Mouse (Mus musculus) lung, postnatal 0 days (tissue): ENCODE data around the gene Gls. TPM values are rescaled to one million over a fixed set of nuclear protein-coding genes. Genes with fewer than 3 reads are reported as not detected.

Experiments used
- ATAC-seq: fragments of 200-750 bp; cut with Nextera tagmentation; 2 replicates; pipeline ENCODE4 v1.8.0; 2017; ENCODE audit warnings: moderate library complexity
- DNase-seq: peaks from one replicate; pipeline ENCODE4 v3.0.0-alpha.2; 2016; ENCODE audit warnings: low spot score
- H3K27ac ChIP-seq: fragments of 300-500 bp; sonication (generic); 2 replicates; pipeline ENCODE4 v1.5.1; 2014; ENCODE audit warnings: antibody characterized with exemption, mild to moderate bottlenecking, low read length, mixed read lengths
- H3K27me3 ChIP-seq: fragments of 300-500 bp; sonication (generic); replicated peaks from 2 replicates; pipeline ENCODE4 v1.6.1; 2014; ENCODE audit warnings: low read length, mixed read lengths; ENCODE audit not compliant: insufficient read depth
- H3K36me3 ChIP-seq: fragments of 300-500 bp; sonication (generic); 2 replicates; pipeline ENCODE4 v1.6.1; 2014; ENCODE audit warnings: low read length, mixed read lengths; ENCODE audit not compliant: insufficient read depth
- H3K4me1 ChIP-seq: fragments of 300-500 bp; sonication (generic); 2 replicates; pipeline ENCODE4 v1.6.1; 2014; ENCODE audit warnings: antibody characterized with exemption, low read depth, low read length, mixed read lengths; ENCODE audit not compliant: insufficient read depth
- H3K4me2 ChIP-seq: fragments of 300-500 bp; sonication (generic); replicated peaks from 2 replicates; pipeline ENCODE4 v1.6.1; 2014; ENCODE audit warnings: low read depth, mild to moderate bottlenecking, low read length, moderate library complexity, mixed read lengths
- H3K4me3 ChIP-seq: fragments of 300-500 bp; sonication (generic); 2 replicates; pipeline ENCODE4 v1.5.1; 2014; ENCODE audit warnings: low read depth, low read length
- H3K9ac ChIP-seq: fragments of 300-500 bp; sonication (generic); replicated peaks from 2 replicates; pipeline ENCODE4 v1.6.1; 2014; ENCODE audit warnings: low read depth, mild to moderate bottlenecking
- H3K9me3 ChIP-seq: fragments of 300-500 bp; sonication (generic); 2 replicates; pipeline ENCODE4 v1.6.1; 2016; ENCODE audit warnings: low read length, mixed read lengths
- CTCF ChIP-seq: IDR thresholded peaks from 2 replicates; pipeline ENCODE4 v1.5.1; 2016; ENCODE audit warnings: antibody characterized with exemption, mild to moderate bottlenecking
- EP300 ChIP-seq: IDR thresholded peaks from 2 replicates; pipeline ENCODE4 v1.6.1; 2016; ENCODE audit warnings: antibody characterized with exemption, mild to moderate bottlenecking, control low read depth
- WGBS: fragments of 180-500 bp; shearing (Covaris S2); extraction: QIAGEN DNeasy Blood & Tissue Kit; methylation state at CpG from one replicate; pipeline ENCODE4 v1.1.7; 2014; 5-methylcytosine and 5-hydroxymethylcytosine counted together
- polyA plus RNA-seq: library from polyadenylated mRNA; unstranded; fragments of >200 nt; fragmentation: Nextera tagmentation; extraction: Ambion mirVana; gene quantifications from 2 replicates; pipeline ENCODE4 v1.2.1, GENCODE M21; 2015

Gene Gls
- polyA plus RNA-seq, 1 experiment from 2014 or later, result 13.0 TPM

GRCm38 (mm10) chr1:52124818-52125217 is 108.2 kb downstream of the Gls start:
- Histone ChIP-seq H3K9ac (no peak overlapping the region), H3K27me3 (no peaks in the 10 kb centered on the region)
- TF ChIP-seq CTCF (no peak), EP300 (no peak)

GRCm38 (mm10) chr1:52121052-52121451 is 112.0 kb downstream of the Gls start:
- no peak for ATAC-seq
- no peak overlapping the region for H3K4me3 ChIP-seq
- peak overlapping the region; percentile 83; the same call in 1 of the 2 replicates for H3K4me2 ChIP-seq
- TF ChIP-seq EP300, result no peak
- no peak for TF ChIP-seq CTCF
- H3K27ac ChIP-seq, result no peak overlapping the region
- H3K9me3 ChIP-seq, result no peaks in the 10 kb centered on the region
- no peaks in the 10 kb centered on the region; the same call in 1 of the 2 replicates for H3K4me1 ChIP-seq
- peaks cover 22% of the 10 kb centered on the region for H3K36me3 ChIP-seq
- WGBS, result 86% methylated on average over 3 of the region's 3 CpGs
- H3K27me3 ChIP-seq, result no peaks in the 10 kb centered on the region
- H3K9ac ChIP-seq, result no peak overlapping the region
- no peak for DNase-seq

More at GRCm38 (mm10) chr1:52124818-52125217, 108.2 kb downstream of the Gls start:
- no peak for DNase-seq
- H3K4me3 ChIP-seq, result no peak overlapping the region
- 76% methylated on average over 3 of the region's 3 CpGs for WGBS
- no peaks in the 10 kb centered on the region for H3K9me3 ChIP-seq
- H3K36me3 ChIP-seq, result peaks cover 39% of the 10 kb centered on the region
- no peak overlapping the region for H3K27ac ChIP-seq
- ATAC-seq, result no peak
- H3K4me2 ChIP-seq, result no peak overlapping the region
- no peaks in the 10 kb centered on the region; the same call in 1 of the 2 replicates for H3K4me1 ChIP-seq

GRCm38 (mm10) chr1:52120191-52120590 is 112.8 kb downstream of the Gls start:
- no peak for ATAC-seq
- H3K9me3 ChIP-seq, result no peaks in the 10 kb centered on the region
- H3K27ac ChIP-seq, result 0 out of 2 replicates have a peak overlapping the region, but pooled peaks have one; percentile 92
- H3K36me3 ChIP-seq, result peaks cover 20% of the 10 kb centered on the region
- H3K4me3 ChIP-seq, result peak overlapping the region; percentile 95
- H3K27me3 ChIP-seq, result no peaks in the 10 kb centered on the region
- no peaks in the 10 kb centered on the region; the same call in 1 of the 2 replicates for H3K4me1 ChIP-seq
- 24% methylated on average over 10 of the region's 10 CpGs for WGBS
- H3K4me2 ChIP-seq, result peak overlapping the region; percentile 83
- H3K9ac ChIP-seq, result peak overlapping the region; percentile 81
- no peak for DNase-seq
- TF ChIP-seq CTCF, result no peak
- no peak for TF ChIP-seq EP300

GRCm38 (mm10) chr1:52119691-52120090 is 113.3 kb downstream of the Gls start:
- TF ChIP-seq EP300 (no peak), CTCF (no peak)
- peak overlapping the region; percentile 95 for H3K4me3 ChIP-seq
- no peaks in the 10 kb centered on the region for H3K27me3 ChIP-seq
- H3K4me2 ChIP-seq, result peak overlapping the region; percentile 83
- H3K9ac ChIP-seq, result peak overlapping the region; percentile 81
- H3K27ac ChIP-seq, result peak overlapping the region; percentile 92
- ATAC-seq, result no peak
- DNase-seq, result no peak
- peaks cover 15% of the 10 kb centered on the region; the same call in 1 of the 2 replicates for H3K36me3 ChIP-seq
- no peaks in the 10 kb centered on the region; the same call in 1 of the 2 replicates for H3K4me1 ChIP-seq
- H3K9me3 ChIP-seq, result no peaks in the 10 kb centered on the region
- WGBS, result 1% methylated on average over 19 of the region's 20 CpGs

GRCm38 (mm10) chr1:52118860-52119591 is 114.0 kb downstream of the Gls start, which contains the start of gene Stat1:
Gene Stat1 (plus strand): TSS chr1:52119440.
- peak; percentile 96 for ATAC-seq
- WGBS, result 2% methylated on average over 36 of the region's 37 CpGs
- peak within 1 kb of the TSS; percentile 92 for H3K27ac ChIP-seq
- peak within 1 kb of the TSS; percentile 95 for H3K4me3 ChIP-seq
- peaks cover 8% of the 10 kb centered on the region; the same call in 1 of the 2 replicates for H3K36me3 ChIP-seq
- no peaks in the 10 kb centered on the region for H3K9me3 ChIP-seq
- no peaks in the 10 kb centered on the region; the same call in 1 of the 2 replicates for H3K4me1 ChIP-seq
- peak; percentile 95 for DNase-seq
- TF ChIP-seq CTCF, result peak; percentile 39
- peak; percentile 54; the same call in 1 of the 2 replicates for TF ChIP-seq EP300
- no peaks in the 10 kb centered on the region for H3K27me3 ChIP-seq
- peak within 1 kb of the TSS; percentile 81 for H3K9ac ChIP-seq
- H3K4me2 ChIP-seq, result peak within 1 kb of the TSS; percentile 83

GRCm38 (mm10) chr1:52117777-52118176 is 115.3 kb downstream of the Gls start:
- H3K27me3 ChIP-seq, result no peaks in the 10 kb centered on the region
- ATAC-seq (no peak), DNase-seq (no peak)
- H3K9me3 ChIP-seq, result no peaks in the 10 kb centered on the region
- no peak overlapping the region for H3K4me2 ChIP-seq
- H3K4me1 ChIP-seq, result peaks cover 6% of the 10 kb centered on the region; the same call in 1 of the 2 replicates
- WGBS, result 82% methylated on average over 1 of the region's 1 CpGs
- 0 out of 2 replicates have a peak, but pooled peaks cover under 1% of the 10 kb centered on the region for H3K36me3 ChIP-seq
- H3K9ac ChIP-seq, result no peak overlapping the region
- TF ChIP-seq CTCF (no peak), EP300 (no peak)
- no peak overlapping the region for H3K4me3 ChIP-seq
- H3K27ac ChIP-seq, result no peak overlapping the region
